Mouse (Mus musculus): Measurements from ENCODE around the gene Lat.
A peak's percentile ranks its signal among the peaks of the same experiment; 100 is the strongest.
"Not testable (repeated sequence)": the region's sequence is repeated elsewhere in the genome, so short reads cannot be mapped to it uniquely, and the experiment has no call there.

Lat gene

DNA sequence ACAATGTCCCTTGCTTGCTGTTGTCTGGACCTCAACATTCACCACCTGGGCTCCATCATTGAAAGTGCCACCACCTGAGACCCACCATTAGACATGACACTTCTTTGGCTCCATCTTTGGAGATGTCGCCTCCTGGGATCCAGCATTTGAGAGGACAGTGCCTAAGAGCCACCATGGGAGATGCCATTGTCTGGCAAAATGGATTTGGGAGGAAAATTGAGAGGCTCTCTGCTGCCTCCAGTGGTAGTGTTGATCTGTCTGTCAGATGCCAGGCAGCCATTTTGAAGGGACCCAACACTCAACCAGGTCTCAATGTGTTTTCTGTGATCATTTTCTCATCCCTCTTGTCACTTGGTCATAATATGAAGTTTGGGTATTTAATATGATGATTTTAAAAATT, 33.8 kb downstream of the Lat start:
- DNase-seq (ENCODE audit: low read depth, low spot score): peak; percentile 20

DNA sequence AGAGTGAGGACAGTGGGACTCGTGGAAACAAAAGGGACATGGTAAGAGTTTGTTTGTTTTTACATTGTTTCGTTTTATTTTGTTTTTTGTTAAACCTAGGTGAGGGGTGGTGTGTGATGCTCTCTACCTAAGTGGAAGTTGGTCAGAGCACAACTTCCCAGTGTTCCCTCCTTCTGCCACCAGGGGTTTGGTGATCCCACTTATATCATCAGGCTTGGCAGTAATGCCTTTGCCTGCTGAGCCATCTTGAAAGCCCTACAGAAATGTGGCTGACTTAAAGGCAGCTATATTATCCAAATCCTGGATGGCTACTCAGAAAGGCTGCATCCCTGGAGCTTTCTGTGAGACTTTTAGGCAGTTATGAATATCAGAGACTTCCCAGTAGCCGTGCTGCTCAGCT, 36.7 kb downstream of the Lat start:
- no peak for DNase-seq (ENCODE audit: low read depth, low spot score)

DNA sequence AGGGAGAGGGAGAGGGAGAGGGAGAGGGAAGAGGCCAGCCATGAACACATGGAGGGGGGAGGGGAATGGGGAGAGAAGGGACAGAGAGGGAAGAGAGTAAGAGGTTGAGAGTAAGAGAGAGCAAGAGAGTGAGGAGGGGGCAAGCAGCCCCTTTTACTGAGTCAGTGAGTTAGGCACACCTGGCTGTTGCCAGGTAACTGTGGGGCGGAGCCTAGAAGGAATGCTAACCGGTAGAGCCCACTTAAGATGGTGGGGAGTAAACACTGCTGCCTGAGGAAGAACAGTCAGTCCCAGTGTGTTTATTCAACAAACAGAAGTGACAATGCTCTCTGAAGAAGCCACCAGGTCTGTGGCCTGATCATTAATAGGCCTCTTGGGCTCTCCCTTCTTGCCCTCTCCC, 38.7 kb downstream of the Lat start:
- no peak for DNase-seq (ENCODE audit: low read depth, low spot score)

DNA sequence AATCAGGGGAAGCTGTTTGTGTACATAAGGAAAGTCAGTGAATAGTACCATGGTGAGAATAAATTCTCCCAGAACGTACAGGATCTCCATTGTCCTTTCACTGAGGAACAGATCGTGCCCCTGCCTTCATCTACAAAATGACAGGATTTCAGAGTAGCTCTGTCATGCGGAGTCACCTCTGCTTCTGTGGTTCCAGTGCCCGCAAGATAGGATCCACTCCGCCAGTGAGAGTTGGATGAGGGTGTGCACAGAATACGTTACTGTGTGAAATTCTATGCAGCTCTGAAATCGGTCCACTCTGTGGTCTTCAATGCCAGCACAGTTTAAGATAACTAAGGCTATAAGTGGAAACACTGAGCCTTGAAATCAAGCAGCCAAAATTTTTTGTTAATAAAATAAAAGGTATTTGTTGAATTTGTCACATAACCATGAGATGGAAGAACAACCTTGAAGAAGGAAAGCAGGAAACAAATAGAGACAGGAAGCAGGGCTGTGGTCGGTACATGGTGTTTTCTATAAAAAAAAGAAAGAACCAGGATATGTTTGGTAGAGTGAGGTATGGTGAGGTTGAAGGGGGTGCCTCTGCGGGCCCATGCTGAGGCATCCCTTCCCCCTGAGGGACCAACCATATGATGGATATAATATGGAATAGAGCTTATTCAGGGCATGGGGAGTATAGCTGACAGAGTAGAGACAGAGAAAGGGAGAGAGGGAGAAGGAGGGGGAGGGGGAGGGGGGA, 39.3 kb downstream of the Lat start:
- DNase-seq (ENCODE audit: low read depth, low spot score): no peak

DNA sequence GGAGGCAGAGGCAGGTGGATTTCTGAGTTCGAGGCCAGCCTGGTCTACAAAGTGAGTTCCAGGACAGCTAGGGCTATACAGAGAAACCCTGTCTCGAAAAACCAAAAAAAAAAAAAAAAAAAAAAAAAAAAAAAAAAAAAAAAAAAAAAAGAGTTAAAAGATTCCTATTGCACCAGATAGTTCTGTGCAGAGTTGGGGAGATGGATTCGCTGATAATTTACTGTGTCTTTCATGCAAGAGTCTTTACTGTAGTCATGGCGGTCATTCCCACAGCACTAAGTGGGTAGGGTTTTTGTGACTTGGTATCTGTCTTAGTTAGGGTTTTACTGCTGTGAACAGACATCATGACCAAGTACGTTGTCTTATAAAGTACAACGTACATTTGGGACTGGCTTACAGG, 40.5 kb downstream of the Lat start:
- DNase-seq (ENCODE audit: low read depth, low spot score): not testable (repeated sequence)

DNA sequence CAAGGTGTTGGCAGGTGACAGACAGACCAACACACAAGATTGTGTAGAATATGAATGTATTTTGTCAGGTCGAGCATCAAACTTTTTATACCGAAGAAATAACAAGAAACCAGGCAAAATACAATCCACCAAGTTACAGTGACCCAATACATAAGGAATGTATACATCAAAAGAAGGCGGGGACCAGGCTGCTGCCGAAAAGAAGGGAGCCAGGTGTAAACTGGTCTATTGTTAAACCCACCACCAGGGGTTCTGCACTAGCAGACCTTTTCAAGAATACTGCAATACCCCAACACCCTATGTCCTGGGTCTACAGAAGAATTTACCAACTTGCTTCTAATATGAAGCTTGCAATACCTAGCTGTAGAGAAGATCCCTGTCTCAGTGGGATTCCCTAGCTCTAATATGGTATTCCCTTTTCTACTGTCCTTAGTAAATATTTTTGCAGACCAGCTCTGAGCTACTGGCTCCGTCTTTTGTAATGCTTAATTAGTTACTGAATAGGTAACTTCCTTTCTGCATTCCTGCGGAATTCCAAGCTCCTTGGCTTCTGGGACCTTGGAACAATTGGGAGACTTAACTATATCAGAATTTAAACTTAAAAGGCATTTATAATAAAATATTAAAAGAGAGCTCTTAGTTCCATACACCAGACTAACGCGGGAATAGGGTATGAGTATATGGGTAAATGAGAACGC, 43.6 kb downstream of the Lat start:
- not testable (repeated sequence) for DNase-seq (ENCODE audit: low read depth, low spot score)

DNA sequence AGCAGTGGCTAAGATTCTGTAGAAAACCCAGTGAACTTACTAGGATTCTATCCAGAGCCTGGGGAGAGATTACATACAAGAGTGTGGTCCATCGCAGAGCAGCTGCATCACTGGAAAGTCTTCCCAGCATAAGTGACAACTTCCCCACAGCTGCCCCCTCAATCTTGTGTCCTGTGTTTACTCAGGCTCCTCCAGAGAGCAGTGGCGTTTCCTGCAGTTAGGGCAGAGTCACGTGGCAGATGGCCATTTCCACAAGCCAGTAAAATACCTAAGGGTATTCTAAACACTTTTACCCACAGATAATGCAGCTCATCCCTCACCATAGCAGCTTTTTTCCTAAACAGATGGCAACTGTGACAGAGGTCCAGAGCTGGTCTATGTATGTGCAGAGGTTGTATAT, 44.6 kb downstream of the Lat start:
- DNase-seq (ENCODE audit: low read depth, low spot score): no peak

DNA sequence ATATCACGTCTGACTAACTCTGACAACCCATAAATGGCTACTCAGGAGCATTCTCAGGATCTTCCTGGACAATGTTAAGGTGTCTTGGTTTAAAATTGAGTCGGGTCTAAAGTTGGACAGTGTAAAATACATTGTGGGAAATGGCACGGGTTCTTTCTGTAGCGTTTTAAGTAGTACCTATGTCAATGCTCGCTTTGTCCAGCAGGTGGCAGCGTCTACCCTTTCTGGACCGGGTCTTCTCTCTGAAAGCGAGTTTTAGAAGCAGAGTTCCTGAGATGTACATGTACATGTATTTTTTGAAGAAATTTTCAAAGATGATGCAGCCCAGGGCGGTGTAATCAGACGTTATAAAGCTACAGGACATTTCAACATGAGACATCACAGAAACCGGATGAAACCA, 45.6 kb downstream of the Lat start:
- peak; percentile 81 for DNase-seq (ENCODE audit: low read depth, low spot score)

DNA sequence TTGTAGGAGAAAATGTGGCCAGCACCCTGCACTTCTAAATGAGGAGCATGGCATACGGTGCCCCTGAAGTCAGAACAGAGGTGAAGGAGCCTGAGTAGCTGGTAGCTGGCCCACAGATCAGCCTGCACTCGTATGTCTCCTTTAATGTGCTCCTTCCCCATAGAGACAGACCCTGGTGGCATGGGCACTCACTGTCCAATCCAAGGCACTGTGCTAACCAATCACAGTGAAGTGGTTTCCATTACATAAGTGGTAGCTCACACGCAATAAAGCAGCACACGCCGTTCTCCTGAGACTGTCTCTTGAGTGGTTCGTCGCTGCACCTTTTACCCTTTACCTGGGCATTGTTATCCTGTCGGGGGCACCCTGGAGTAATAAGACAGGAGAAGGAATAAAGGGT, 55.1 kb downstream of the Lat start:
- no peak for DNase-seq (ENCODE audit: low read depth, low spot score)

Data from 3T3-L1 (cell line).